Mouse (Mus musculus) erythroblast, embryonic 14.5 days (primary cell): Measurements from ENCODE around the gene Catip. TPM values are rescaled to one million over a fixed set of nuclear protein-coding genes. Genes with fewer than 3 reads are reported as not detected.
"Not testable (repeated sequence)": the region's sequence is repeated elsewhere in the genome, so short reads cannot be mapped to it uniquely, and the experiment has no call there.

Source experiments
- H3K27me3 ChIP-seq: 2 replicates; pipeline ENCODE4 v1.6.1; 2012; ENCODE audit warnings: inconsistent platforms; ENCODE audit not compliant: control insufficient read depth
- H3K36me3 ChIP-seq: 2 replicates; pipeline ENCODE4 v1.6.1; 2012; ENCODE audit warnings: mild to moderate bottlenecking, inconsistent platforms; ENCODE audit not compliant: control insufficient read depth
- H3K4me1 ChIP-seq: 2 replicates; pipeline ENCODE4 v1.6.1; 2012; ENCODE audit warnings: inconsistent platforms; ENCODE audit not compliant: control insufficient read depth
- H3K4me3 ChIP-seq: replicated peaks from 2 replicates; pipeline ENCODE3; 2012; ENCODE audit warnings: moderate library complexity, mild to moderate bottlenecking, inconsistent platforms
- H3K9me3 ChIP-seq: 2 replicates; pipeline ENCODE4 v1.6.1; 2012; ENCODE audit warnings: low read length, inconsistent platforms, mixed read lengths; ENCODE audit not compliant: control insufficient read depth
- GATA1 ChIP-seq: IDR thresholded peaks from 2 replicates; pipeline ENCODE4 v1.6.1; 2012; ENCODE audit warnings: low read length, inconsistent platforms, mixed read lengths
- TAL1 ChIP-seq: IDR thresholded peaks from 3 replicates; pipeline ENCODE4 v1.6.1; 2012; ENCODE audit warnings: low read length, inconsistent platforms, mixed read lengths
- polyA plus RNA-seq: library from polyadenylated mRNA; stranded (reverse); fragments of >175 nt; gene quantifications from 2 replicates; pipeline ENCODE4 v1.2.3, GENCODE M21; 2012

Gene Catip
- polyA plus RNA-seq, 1 experiment: not detected

GRCm38 (mm10) chr1:74340361-74340764 is 21.5 kb upstream of the Catip start:
- H3K4me1 ChIP-seq: peaks cover 7% of the 10 kb centered on the region
- H3K27me3 ChIP-seq: peaks cover under 1% of the 10 kb centered on the region; the same call in 1 of the 2 replicates
- no peak overlapping the region for H3K4me3 ChIP-seq
- H3K36me3 ChIP-seq: no peaks in the 10 kb centered on the region
- H3K9me3 ChIP-seq: peaks cover 3% of the 10 kb centered on the region; the same call in 1 of the 2 replicates
- TF ChIP-seq GATA1: no peak
- TF ChIP-seq TAL1: no peak

- H3K9me3 ChIP-seq, H3K27me3 ChIP-seq, H3K4me1 ChIP-seq, H3K4me3 ChIP-seq, H3K36me3 ChIP-seq: not testable (repeated sequence)
These were observed 20.9 kb upstream of the Catip start for GRCm38 (mm10) chr1:74340992-74341391.

DNA sequence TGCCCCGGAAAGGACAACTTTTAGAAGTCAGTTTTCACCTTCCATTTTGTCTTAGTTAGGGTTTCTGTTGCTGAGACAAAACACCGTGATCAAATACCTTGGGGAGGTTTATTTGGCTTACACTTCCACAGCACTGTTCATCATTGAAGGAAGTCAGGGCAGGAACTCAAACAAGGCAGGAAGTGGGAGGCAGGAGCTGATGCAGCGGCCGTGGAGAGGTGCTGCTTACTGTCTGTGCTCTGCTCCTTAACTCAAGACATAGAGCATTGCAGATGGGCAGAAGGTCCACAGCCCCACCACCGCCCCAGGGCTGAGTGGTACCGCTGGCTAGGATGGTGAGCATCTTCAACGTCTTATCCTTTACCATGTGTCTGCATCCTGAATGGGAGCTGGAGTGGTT is 20.0 kb upstream of the Catip start:
- Histone ChIP-seq H3K9me3 (peaks cover 3% of the 10 kb centered on the region; the same call in 1 of the 2 replicates), H3K27me3 (no peaks in the 10 kb centered on the region), H3K4me3 (no peak overlapping the region), H3K36me3 (no peaks in the 10 kb centered on the region), H3K4me1 (peaks cover 7% of the 10 kb centered on the region)
- TF ChIP-seq TAL1: no peak
- no peak for TF ChIP-seq GATA1

- Histone ChIP-seq H3K4me1 (peaks cover 7% of the 10 kb centered on the region), H3K27me3 (no peaks in the 10 kb centered on the region), H3K36me3 (no peaks in the 10 kb centered on the region), H3K9me3 (peaks cover 3% of the 10 kb centered on the region; the same call in 1 of the 2 replicates), H3K4me3 (no peak overlapping the region)
- TF ChIP-seq TAL1 (no peak), GATA1 (no peak)
These were observed 19.6 kb upstream of the Catip start for GRCm38 (mm10) chr1:74342308-74342707.

DNA sequence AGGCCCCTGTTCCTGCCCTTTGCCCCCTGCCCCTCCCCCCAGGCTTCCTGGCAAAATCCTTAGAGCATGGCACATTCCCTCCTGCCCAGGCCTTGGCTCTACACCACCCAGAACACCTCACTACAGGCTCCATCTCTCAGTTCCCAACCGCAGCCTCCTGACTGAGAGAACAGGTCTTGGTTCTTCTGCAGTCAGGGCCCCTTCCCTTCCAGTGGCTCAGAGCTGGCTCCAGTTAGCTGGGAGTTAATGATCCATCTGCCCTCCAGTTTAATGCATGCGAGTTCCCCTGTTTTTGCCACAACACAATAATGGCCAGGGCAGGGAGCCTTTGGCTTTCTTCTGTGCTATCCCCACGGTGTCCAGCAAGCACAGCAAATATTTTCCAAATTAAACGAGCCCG is 18.7 kb upstream of the Catip start:
- Histone ChIP-seq H3K36me3 (no peaks in the 10 kb centered on the region), H3K9me3 (peaks cover 3% of the 10 kb centered on the region; the same call in 1 of the 2 replicates), H3K27me3 (no peaks in the 10 kb centered on the region), H3K4me3 (no peak overlapping the region), H3K4me1 (peaks cover 7% of the 10 kb centered on the region)
- TF ChIP-seq GATA1 (no peak), TAL1 (no peak)

DNA sequence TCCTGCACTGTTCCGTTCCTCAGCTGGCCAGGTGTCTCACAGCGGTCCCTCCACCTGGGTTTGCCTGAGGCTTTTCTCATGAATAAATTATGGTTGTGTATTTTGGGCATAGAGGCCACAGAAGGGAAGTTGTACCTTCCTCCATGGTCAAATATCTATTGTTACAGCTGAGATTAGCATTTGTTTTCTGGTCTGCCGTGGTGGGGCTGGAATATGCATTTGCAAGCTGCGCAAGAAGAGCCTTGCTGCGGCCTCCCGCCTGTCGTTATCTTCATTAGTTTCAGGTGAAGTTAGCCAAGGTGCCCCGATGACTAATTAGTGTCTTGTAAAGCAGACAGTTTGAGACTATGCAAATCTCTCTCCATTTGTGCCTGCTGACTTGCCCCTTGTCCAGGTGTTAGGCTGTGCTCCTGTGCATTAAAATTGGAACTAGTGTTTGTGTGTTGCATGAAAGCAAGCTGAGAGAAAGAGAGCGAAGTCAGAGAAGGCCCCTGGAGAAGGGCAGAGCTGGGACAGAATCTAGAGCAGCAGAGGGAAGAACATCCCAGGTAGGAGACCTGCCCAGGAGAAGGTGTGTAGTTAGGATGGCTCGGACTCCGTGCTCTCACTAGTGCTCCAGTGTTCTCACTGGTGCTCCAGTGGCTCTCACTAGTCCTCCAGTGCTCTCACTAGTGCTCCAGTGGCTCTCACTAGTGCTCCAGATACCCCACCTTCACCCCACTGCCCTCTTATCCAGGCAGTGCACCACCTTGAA is 17.6 kb upstream of the Catip start:
- Histone ChIP-seq H3K36me3 (no peaks in the 10 kb centered on the region), H3K4me1 (peaks cover 7% of the 10 kb centered on the region), H3K4me3 (no peak overlapping the region), H3K27me3 (no peaks in the 10 kb centered on the region), H3K9me3 (peaks cover 3% of the 10 kb centered on the region; the same call in 1 of the 2 replicates)
- no peak for TF ChIP-seq GATA1
- TF ChIP-seq TAL1: no peak

DNA sequence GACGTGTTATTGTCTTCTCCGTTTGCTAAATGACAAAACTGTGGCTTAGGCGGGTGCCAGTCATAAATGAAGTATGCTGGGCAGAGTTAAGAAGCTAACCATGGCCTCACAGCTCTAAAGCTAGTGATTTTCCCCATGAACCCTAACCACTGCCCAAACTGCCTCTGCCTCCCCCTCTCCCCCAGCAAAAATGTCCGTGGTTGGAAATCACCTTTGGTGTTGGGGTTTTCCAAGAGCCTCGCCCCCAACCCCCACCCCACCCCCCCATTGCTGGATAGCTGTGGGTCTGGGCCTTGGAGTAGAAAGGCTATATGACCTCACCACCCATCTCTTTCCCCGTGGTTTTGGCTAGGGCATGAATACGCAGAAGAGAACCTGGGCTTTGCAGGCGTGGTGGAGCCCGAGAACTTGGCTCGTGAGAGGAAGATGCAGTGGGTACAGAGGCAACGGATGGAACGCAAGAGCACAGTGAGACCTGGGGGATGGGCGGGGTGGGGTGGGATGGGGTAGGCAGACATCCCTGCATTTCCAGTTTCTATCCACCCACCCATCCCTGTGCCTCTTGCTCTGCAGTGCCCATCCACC is 10.6 kb upstream of the Catip start:
- H3K9me3 ChIP-seq: no peaks in the 10 kb centered on the region
- TF ChIP-seq GATA1 (no peak), TAL1 (no peak)
- H3K4me3 ChIP-seq: no peak overlapping the region
- no peaks in the 10 kb centered on the region for H3K27me3 ChIP-seq
- no peaks in the 10 kb centered on the region for H3K36me3 ChIP-seq
- no peaks in the 10 kb centered on the region for H3K4me1 ChIP-seq

GRCm38 (mm10) chr1:74352532-74353096 is 9.3 kb upstream of the Catip start:
- TF ChIP-seq GATA1: no peak
- TF ChIP-seq TAL1: no peak
- no peaks in the 10 kb centered on the region for H3K27me3 ChIP-seq
- H3K36me3 ChIP-seq: no peaks in the 10 kb centered on the region
- H3K4me3 ChIP-seq: no peak overlapping the region
- no peaks in the 10 kb centered on the region for H3K4me1 ChIP-seq
- no peaks in the 10 kb centered on the region for H3K9me3 ChIP-seq

- no peaks in the 10 kb centered on the region for H3K27me3 ChIP-seq
- H3K36me3 ChIP-seq: no peaks in the 10 kb centered on the region
These were observed 8.3 kb upstream of the Catip start for GRCm38 (mm10) chr1:74353453-74354229.

More at GRCm38 (mm10) chr1:74353453-74354229, 8.3 kb upstream of the Catip start:
- Histone ChIP-seq H3K4me3 (no peak overlapping the region), H3K4me1 (no peaks in the 10 kb centered on the region), H3K9me3 (no peaks in the 10 kb centered on the region)
- TF ChIP-seq GATA1 (no peak), TAL1 (no peak)
